Mouse (Mus musculus): ENCODE measurements around the gene Kcna3. TPM values are rescaled to one million over a fixed set of nuclear protein-coding genes. Genes with fewer than 3 reads are reported as not detected.

Kcna3 gene
- polyA plus RNA-seq, 1 experiment = 0.04 TPM

GRCm38 (mm10) chr3:107034776-107035175 is 1.2 kb upstream of the Kcna3 start:
- no peaks in the 10 kb centered on the region for H3K79me2 ChIP-seq (ENCODE audit: control insufficient read depth, insufficient read depth)
- no peaks in the 10 kb centered on the region for H3K79me3 ChIP-seq (ENCODE audit: low read depth)
- no peak overlapping the region for H3ac ChIP-seq (ENCODE audit: control insufficient read depth, insufficient read length, low read depth)
- H3K36me3 ChIP-seq (ENCODE audit: control insufficient read depth, insufficient read depth) = no peaks in the 10 kb centered on the region
- no peak overlapping the region for H3K4me3 ChIP-seq (ENCODE audit: insufficient read depth, poor library complexity, severe bottlenecking)
- TF ChIP-seq USF1 (IDR thresholded peaks at IDR 0.05; ENCODE audit: low read depth) (no peak), CEBPB (IDR thresholded peaks at IDR 0.05; ENCODE audit: low read depth) (no peak), CTCF (IDR thresholded peaks at IDR 0.05; ENCODE audit: control insufficient read depth, insufficient read depth, insufficient read length) (no peak), MYOG (IDR thresholded peaks at IDR 0.05; ENCODE audit: control insufficient read depth, extremely low read depth, insufficient read length) (no peak), MYOD1 (IDR thresholded peaks at IDR 0.05; ENCODE audit: control insufficient read depth, insufficient read length, low read depth) (no peak), MAX (IDR thresholded peaks at IDR 0.05) (no peak), FOSL1 (IDR thresholded peaks at IDR 0.05; ENCODE audit: insufficient read depth, low read length, poor library complexity, severe bottlenecking) (no peak)
- H3K27me3 ChIP-seq (ENCODE audit: control insufficient read depth, insufficient read depth, insufficient read length) = peaks cover 17% of the 10 kb centered on the region

- TF ChIP-seq FOSL1 (IDR thresholded peaks at IDR 0.05; ENCODE audit: insufficient read depth, low read length, poor library complexity, severe bottlenecking) = no peak
- TF ChIP-seq MYOD1 (IDR thresholded peaks at IDR 0.05; ENCODE audit: control insufficient read depth, insufficient read length, low read depth) = no peak
- Histone ChIP-seq H3ac (ENCODE audit: control insufficient read depth, insufficient read length, low read depth) (peak overlapping the region; percentile 53), H3K4me3 (ENCODE audit: insufficient read depth, poor library complexity, severe bottlenecking) (no peak overlapping the region), H3K36me3 (ENCODE audit: control insufficient read depth, insufficient read depth) (no peaks in the 10 kb centered on the region), H3K79me3 (ENCODE audit: low read depth) (no peaks in the 10 kb centered on the region), H3K27me3 (ENCODE audit: control insufficient read depth, insufficient read depth, insufficient read length) (peaks cover 13% of the 10 kb centered on the region), H3K79me2 (ENCODE audit: control insufficient read depth, insufficient read depth) (no peaks in the 10 kb centered on the region)
Observed at GRCm38 (mm10) chr3:107036458-107037039, 580 bp downstream of the Kcna3 start.

GRCm38 (mm10) chr3:107037105-107037504 is 1.1 kb downstream of the Kcna3 start:
- no peaks in the 10 kb centered on the region for H3K36me3 ChIP-seq (ENCODE audit: control insufficient read depth, insufficient read depth)
- no peaks in the 10 kb centered on the region for H3K79me2 ChIP-seq (ENCODE audit: control insufficient read depth, insufficient read depth)
- no peak overlapping the region for H3ac ChIP-seq (ENCODE audit: control insufficient read depth, insufficient read length, low read depth)
- peaks cover 13% of the 10 kb centered on the region for H3K27me3 ChIP-seq (ENCODE audit: control insufficient read depth, insufficient read depth, insufficient read length)
- no peaks in the 10 kb centered on the region for H3K79me3 ChIP-seq (ENCODE audit: low read depth)
- H3K4me3 ChIP-seq (ENCODE audit: insufficient read depth, poor library complexity, severe bottlenecking) = no peak overlapping the region
- no peak for TF ChIP-seq FOSL1 (IDR thresholded peaks at IDR 0.05; ENCODE audit: insufficient read depth, low read length, poor library complexity, severe bottlenecking)
- TF ChIP-seq CEBPB (IDR thresholded peaks at IDR 0.05; ENCODE audit: low read depth) = no peak
- no peak for TF ChIP-seq MAX (IDR thresholded peaks at IDR 0.05)
- no peak for TF ChIP-seq USF1 (IDR thresholded peaks at IDR 0.05; ENCODE audit: low read depth)
- no peak for TF ChIP-seq CTCF (IDR thresholded peaks at IDR 0.05; ENCODE audit: control insufficient read depth, insufficient read depth, insufficient read length)
- TF ChIP-seq MYOD1 (IDR thresholded peaks at IDR 0.05; ENCODE audit: control insufficient read depth, insufficient read length, low read depth) = no peak
- no peak for TF ChIP-seq MYOG (IDR thresholded peaks at IDR 0.05; ENCODE audit: control insufficient read depth, extremely low read depth, insufficient read length)

GRCm38 (mm10) chr3:107037536-107038155 is 1.7 kb downstream of the Kcna3 start:
- no peaks in the 10 kb centered on the region for H3K36me3 ChIP-seq (ENCODE audit: control insufficient read depth, insufficient read depth)
- no peak overlapping the region for H3ac ChIP-seq (ENCODE audit: control insufficient read depth, insufficient read length, low read depth)
- no peak for TF ChIP-seq MYOD1 (IDR thresholded peaks at IDR 0.05; ENCODE audit: control insufficient read depth, insufficient read length, low read depth)
- TF ChIP-seq USF1 (IDR thresholded peaks at IDR 0.05; ENCODE audit: low read depth) = no peak
- TF ChIP-seq MYOG (IDR thresholded peaks at IDR 0.05; ENCODE audit: control insufficient read depth, extremely low read depth, insufficient read length) = no peak
- no peak for TF ChIP-seq CTCF (IDR thresholded peaks at IDR 0.05; ENCODE audit: control insufficient read depth, insufficient read depth, insufficient read length)
- no peak for TF ChIP-seq MAX (IDR thresholded peaks at IDR 0.05)
- no peak for TF ChIP-seq FOSL1 (IDR thresholded peaks at IDR 0.05; ENCODE audit: insufficient read depth, low read length, poor library complexity, severe bottlenecking)
- no peak for TF ChIP-seq CEBPB (IDR thresholded peaks at IDR 0.05; ENCODE audit: low read depth)
- H3K79me2 ChIP-seq (ENCODE audit: control insufficient read depth, insufficient read depth) = no peaks in the 10 kb centered on the region
- no peaks in the 10 kb centered on the region for H3K79me3 ChIP-seq (ENCODE audit: low read depth)
- no peak overlapping the region for H3K4me3 ChIP-seq (ENCODE audit: insufficient read depth, poor library complexity, severe bottlenecking)
- H3K27me3 ChIP-seq (ENCODE audit: control insufficient read depth, insufficient read depth, insufficient read length) = peaks cover 13% of the 10 kb centered on the region

GRCm38 (mm10) chr3:107038156-107038536 is 2.2 kb downstream of the Kcna3 start:
- H3K79me2 ChIP-seq (ENCODE audit: control insufficient read depth, insufficient read depth) = no peaks in the 10 kb centered on the region
- TF ChIP-seq CTCF (IDR thresholded peaks at IDR 0.05; ENCODE audit: control insufficient read depth, insufficient read depth, insufficient read length) = no peak
- no peak for TF ChIP-seq CEBPB (IDR thresholded peaks at IDR 0.05; ENCODE audit: low read depth)
- TF ChIP-seq MYOG (IDR thresholded peaks at IDR 0.05; ENCODE audit: control insufficient read depth, extremely low read depth, insufficient read length) = no peak
- TF ChIP-seq FOSL1 (IDR thresholded peaks at IDR 0.05; ENCODE audit: insufficient read depth, low read length, poor library complexity, severe bottlenecking) = no peak
- no peak for TF ChIP-seq MYOD1 (IDR thresholded peaks at IDR 0.05; ENCODE audit: control insufficient read depth, insufficient read length, low read depth)
- TF ChIP-seq USF1 (IDR thresholded peaks at IDR 0.05; ENCODE audit: low read depth) = no peak
- no peak for TF ChIP-seq MAX (IDR thresholded peaks at IDR 0.05)
- peaks cover 13% of the 10 kb centered on the region for H3K27me3 ChIP-seq (ENCODE audit: control insufficient read depth, insufficient read depth, insufficient read length)
- no peak overlapping the region for H3K4me3 ChIP-seq (ENCODE audit: insufficient read depth, poor library complexity, severe bottlenecking)
- H3K36me3 ChIP-seq (ENCODE audit: control insufficient read depth, insufficient read depth) = no peaks in the 10 kb centered on the region
- H3K79me3 ChIP-seq (ENCODE audit: low read depth) = no peaks in the 10 kb centered on the region
- no peak overlapping the region for H3ac ChIP-seq (ENCODE audit: control insufficient read depth, insufficient read length, low read depth)

Data from C2C12 (cell line).